Mouse (Mus musculus) MEL (cell line): ENCODE results near the gene Acsm1. TPM values are rescaled to one million over a fixed set of nuclear protein-coding genes. Genes with fewer than 3 reads are reported as not detected.

ENCODE experiments used
- DNase-seq: peaks from one replicate; pipeline ENCODE4 v3.0.0; 2011; ENCODE audit warnings: low read depth, low spot score
- H3K27ac ChIP-seq: 2 replicates; pipeline ENCODE4 v1.5.1; 2012; ENCODE audit warnings: low read depth, mild to moderate bottlenecking, control low read depth, low read length, moderate library complexity; ENCODE audit not compliant: control insufficient read depth
- H3K27me3 ChIP-seq, 2 experiments: fragments of 150-350 bp in 1 of 2; sonication (generic) in 1 of 2; 2 replicates each; pipeline ENCODE4 v1.6.1; 2012; ENCODE audit warnings: low read length in 2 of 2, mild to moderate bottlenecking in 2 of 2, improper control_type of control experiment in 1 of 2, moderate library complexity in 1 of 2; ENCODE audit not compliant: insufficient read depth in 2 of 2, control insufficient read depth in 1 of 2
- H3K36me3 ChIP-seq, 2 experiments: 2 replicates each; pipeline ENCODE4 v1.6.1; 2012 to 2014; ENCODE audit warnings: low read length in 2 of 2, improper control_type of control experiment in 1 of 2, inconsistent platforms in 1 of 2, mild to moderate bottlenecking in 1 of 2; ENCODE audit not compliant: insufficient read depth in 2 of 2, control insufficient read depth in 1 of 2
- H3K4me1 ChIP-seq, 2 experiments: fragments of 150-350 bp in 1 of 2; sonication (generic) in 1 of 2; 2 replicates each; pipeline ENCODE4 v1.6.1; 2012; ENCODE audit warnings: low read length in 2 of 2, improper control_type of control experiment in 1 of 2, mild to moderate bottlenecking in 1 of 2; ENCODE audit not compliant: insufficient read depth in 2 of 2, control insufficient read depth in 1 of 2
- H3K4me3 ChIP-seq, 2 experiments: fragments of 150-350 bp in 1 of 2; sonication (generic) in 1 of 2; 2 replicates each; pipeline ENCODE4 v1.5.1; 2012; ENCODE audit warnings: low read depth in 2 of 2, low read length in 2 of 2, mild to moderate bottlenecking in 2 of 2, moderate library complexity in 2 of 2, control low read depth in 1 of 2, improper control_type of control experiment in 1 of 2; ENCODE audit not compliant: control insufficient read depth in 1 of 2, insufficient read depth in 1 of 2
- H3K79me2 ChIP-seq: 2 replicates; pipeline ENCODE4 v1.6.1; 2012; ENCODE audit warnings: mild to moderate bottlenecking, low read length, moderate library complexity; ENCODE audit not compliant: control insufficient read depth, poor library complexity, insufficient read depth
- H3K9ac ChIP-seq: 2 replicates; pipeline ENCODE4 v1.6.1; 2012; ENCODE audit warnings: low read depth, mild to moderate bottlenecking, control low read depth, low read length, moderate library complexity; ENCODE audit not compliant: control insufficient read depth, poor library complexity, severe bottlenecking
- H3K9me3 ChIP-seq: fragments of 150-350 bp; sonication (generic); replicated peaks from 2 replicates; pipeline ENCODE4 v1.6.1; 2012; ENCODE audit warnings: mild to moderate bottlenecking, low read length, improper control_type of control experiment, moderate library complexity; ENCODE audit not compliant: insufficient read depth
- EP300 ChIP-seq, 2 experiments: IDR thresholded peaks; 2 replicates each; pipeline ENCODE4 v1.6.1; 2011; ENCODE audit warnings: improper control_type of control experiment in 2 of 2, low read length in 2 of 2, low read depth in 1 of 2, mild to moderate bottlenecking in 1 of 2
- GABPA ChIP-seq: IDR thresholded peaks from 2 replicates; pipeline ENCODE4 v1.6.1; 2012; ENCODE audit warnings: low read depth, mild to moderate bottlenecking, inconsistent platforms, low read length, improper control_type of control experiment, moderate library complexity
- HCFC1 ChIP-seq: IDR thresholded peaks from 2 replicates; pipeline ENCODE4 v1.6.1; 2012; ENCODE audit warnings: low read depth, mild to moderate bottlenecking, inconsistent platforms, low read length, improper control_type of control experiment, moderate library complexity
- KAT2A ChIP-seq: conservative IDR thresholded peaks from 2 replicates; pipeline ENCODE4 v1.6.1; 2012; ENCODE audit warnings: low read depth, low read length, improper control_type of control experiment, inconsistent platforms
- MAZ ChIP-seq: IDR thresholded peaks from 2 replicates; pipeline ENCODE4 v1.6.1; 2012; ENCODE audit warnings: low read depth, mild to moderate bottlenecking, inconsistent platforms, low read length, improper control_type of control experiment
- MXI1 ChIP-seq: IDR thresholded peaks from 2 replicates; pipeline ENCODE4 v1.6.1; 2011; ENCODE audit warnings: mild to moderate bottlenecking, low read depth, low read length, improper control_type of control experiment
- NRF1 ChIP-seq: IDR thresholded peaks from 2 replicates; pipeline ENCODE4 v1.6.1; 2014; ENCODE audit warnings: low read depth, mild to moderate bottlenecking, inconsistent platforms, low read length, improper control_type of control experiment, moderate library complexity; ENCODE audit not compliant: poor library complexity, insufficient read depth, severe bottlenecking
- POLR2AphosphoS2 ChIP-seq: IDR thresholded peaks from 2 replicates; pipeline ENCODE4 v1.6.1; 2011; ENCODE audit warnings: low read length, improper control_type of control experiment
- RAD21 ChIP-seq: IDR thresholded peaks from 2 replicates; pipeline ENCODE4 v1.6.1; 2011; ENCODE audit warnings: mild to moderate bottlenecking, low read depth, low read length, improper control_type of control experiment
- SIN3A ChIP-seq: IDR thresholded peaks from 2 replicates; pipeline ENCODE4 v1.6.1; 2012; ENCODE audit warnings: low read length, improper control_type of control experiment, inconsistent platforms
- USF2 ChIP-seq, 2 experiments: IDR thresholded peaks; 2 replicates each; pipeline ENCODE4 v1.6.1; 2011 to 2012; ENCODE audit warnings: improper control_type of control experiment in 2 of 2, low read length in 2 of 2, borderline replicate concordance in 1 of 2, inconsistent platforms in 1 of 2, low read depth in 1 of 2, mild to moderate bottlenecking in 1 of 2; ENCODE audit not compliant: insufficient read depth in 1 of 2
- ZKSCAN1 ChIP-seq: IDR thresholded peaks from 2 replicates; pipeline ENCODE4 v1.6.1; 2012; ENCODE audit warnings: low read depth, mild to moderate bottlenecking, inconsistent platforms, low read length, improper control_type of control experiment, moderate library complexity
- ZNF384 ChIP-seq: IDR thresholded peaks from 2 replicates; pipeline ENCODE4 v1.6.1; 2012; ENCODE audit warnings: low read depth, mild to moderate bottlenecking, inconsistent platforms, low read length, improper control_type of control experiment
- polyA plus RNA-seq, 2 experiments: library from polyadenylated mRNA; stranded (reverse) in 1 of 2; unstranded in 1 of 2; fragments of >175 nt in 1 of 2; fragments of >200 nt in 1 of 2; gene quantifications; 2 replicates each; pipeline versions ENCODE4 v1.2.1 to v1.2.4; 2012; ENCODE audit warnings: low replicate concordance in 2 of 2, low read depth in 1 of 2; ENCODE audit not compliant: insufficient read length in 2 of 2, insufficient read depth in 1 of 2, missing spikeins in 1 of 2
- total RNA-seq: library from RNA; depleted of rRNA; stranded (reverse); fragments of 300-350 nt; gene quantifications from 2 replicates; pipeline ENCODE4 v1.2.3, GENCODE M21; 2012

Gene Acsm1
- total and polyA plus RNA-seq, 3 experiments = not detected

DNA sequence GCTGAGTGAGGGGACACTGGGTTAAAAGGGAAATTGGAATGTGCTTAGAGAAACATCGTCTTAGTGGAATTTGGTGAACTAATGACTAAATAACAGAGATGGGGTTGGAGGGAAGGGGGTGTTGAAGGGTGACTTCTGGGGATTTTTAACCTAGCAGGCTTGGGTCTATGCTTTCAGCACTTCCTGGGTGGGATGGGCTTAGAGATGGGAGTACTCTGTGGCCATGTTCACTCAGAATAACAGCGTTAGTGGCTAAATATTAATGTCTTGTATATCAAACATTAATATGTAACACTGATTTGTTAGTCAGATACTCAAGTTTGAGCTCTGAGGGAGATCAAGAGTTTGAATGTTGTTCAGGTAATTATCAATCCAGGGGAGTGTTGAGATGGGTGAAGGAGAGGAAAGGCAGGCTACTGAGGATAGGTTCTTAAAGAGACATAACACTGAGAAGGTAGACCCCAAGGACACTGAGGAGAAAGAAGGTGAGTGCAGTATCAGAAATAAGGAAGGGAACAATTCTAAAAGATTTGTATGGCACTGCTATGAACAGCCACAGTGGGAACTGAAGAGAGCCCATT, 1.8 kb upstream of the Acsm1 start:
- no peaks in the 10 kb centered on the region for H3K36me3 ChIP-seq
- no peaks in the 10 kb centered on the region for H3K27me3 ChIP-seq
- H3K79me2 ChIP-seq = no peaks in the 10 kb centered on the region
- H3K27ac ChIP-seq = no peak overlapping the region
- no peaks in the 10 kb centered on the region for H3K4me1 ChIP-seq
- TF ChIP-seq USF2 (IDR thresholded peaks at IDR 0.05; ENCODE audit: borderline replicate concordance in 1 of 2, insufficient read depth in 1 of 2, low read depth in 1 of 2, low read length in 2 of 2) (no peak), POLR2AphosphoS2 (no peak), ZNF384 (no peak), MXI1 (no peak), RAD21 (no peak), GABPA (no peak), NRF1 (no peak)
- H3K9me3 ChIP-seq = no peaks in the 10 kb centered on the region
- DNase-seq = no peak
- no peak overlapping the region for H3K9ac ChIP-seq
- H3K4me3 ChIP-seq = no peak overlapping the region

DNA sequence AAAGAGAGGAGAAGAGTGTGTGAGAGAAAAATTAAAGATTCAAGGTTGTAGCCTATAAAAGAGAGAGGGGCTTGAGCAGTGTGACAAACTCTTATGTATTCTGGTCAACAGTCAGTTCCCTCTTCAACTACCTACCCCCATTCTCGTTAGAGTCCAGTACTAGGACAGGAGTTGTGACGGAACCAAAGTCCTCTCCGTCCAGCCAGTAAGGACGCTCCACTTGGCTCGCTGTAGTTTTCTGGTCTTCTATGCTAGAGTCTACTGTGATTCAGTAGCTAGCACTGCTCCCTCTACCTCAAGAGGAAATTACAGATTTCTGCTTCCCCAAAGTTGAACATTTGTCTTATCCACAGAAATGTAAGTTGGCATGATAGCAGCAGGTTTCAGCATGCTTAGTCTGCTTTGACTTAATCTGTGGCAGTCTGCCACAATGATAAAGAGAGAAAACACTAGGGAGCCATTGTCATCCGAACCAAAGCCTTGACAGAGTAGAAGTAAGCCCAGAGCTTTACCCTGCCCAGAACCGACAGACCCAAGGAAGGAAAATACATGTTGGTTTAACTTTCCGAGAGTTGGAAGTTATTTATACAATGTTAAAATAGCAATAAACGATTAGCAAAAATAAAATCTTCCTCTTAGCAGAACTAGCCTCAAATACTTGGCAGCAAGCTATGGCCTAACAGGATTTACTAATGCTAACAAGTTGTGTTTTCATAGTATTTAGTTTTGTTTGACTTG, 731 bp upstream of the Acsm1 start:
- H3K9me3 ChIP-seq = no peaks in the 10 kb centered on the region
- no peak for TF ChIP-seq EP300 (IDR thresholded peaks at IDR 0.05; ENCODE audit: low read depth in 1 of 2, low read length in 2 of 2)
- TF ChIP-seq ZKSCAN1 = no peak
- no peak for TF ChIP-seq MAZ
- TF ChIP-seq RAD21 = no peak
- TF ChIP-seq HCFC1 = no peak
- TF ChIP-seq KAT2A = no peak
- no peak for TF ChIP-seq SIN3A
- no peak for TF ChIP-seq MXI1
- no peak for TF ChIP-seq NRF1

More for the DNA sequence above, 731 bp upstream of the Acsm1 start:
- H3K27me3 ChIP-seq = no peaks in the 10 kb centered on the region
- no peaks in the 10 kb centered on the region for H3K36me3 ChIP-seq
- H3K9ac ChIP-seq = no peak overlapping the region
- no peaks in the 10 kb centered on the region for H3K4me1 ChIP-seq
- H3K4me3 ChIP-seq = no peak overlapping the region
- H3K79me2 ChIP-seq = no peaks in the 10 kb centered on the region
- H3K27ac ChIP-seq = no peak overlapping the region
- no peak for DNase-seq
